Mouse (Mus musculus): ENCODE data around the gene Ptpre. TPM values are rescaled to one million over a fixed set of nuclear protein-coding genes. Genes with fewer than 3 reads are reported as not detected.

Ptpre gene
- polyA plus RNA-seq, 1 experiment from 2014 or later: 0.77 TPM

DNA sequence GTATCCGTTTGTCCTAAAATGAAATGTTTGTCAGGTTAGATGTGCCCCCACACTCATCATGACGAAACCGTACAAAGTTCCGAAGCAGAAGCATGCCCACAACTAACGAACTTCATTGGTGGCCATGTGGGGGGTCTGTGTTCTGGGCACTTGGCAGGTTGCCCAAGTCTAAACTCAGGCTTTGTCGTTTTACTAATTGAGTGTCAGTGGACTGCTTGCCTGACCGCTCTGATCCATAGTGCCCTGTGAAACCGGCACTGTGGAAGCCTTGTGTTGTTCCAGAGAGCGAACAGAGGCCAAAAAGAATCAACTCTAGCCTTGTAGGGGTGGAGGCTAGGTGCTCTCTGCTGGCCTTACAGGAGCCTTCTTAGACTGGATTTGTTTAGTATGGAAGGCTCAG is 91.7 kb downstream of the Ptpre start:
- no peak overlapping the region for H3K9ac ChIP-seq (ENCODE audit: low read length)
- ATAC-seq (replicated peaks; ENCODE audit: low FRiP score) (no peak), DNase-seq (ENCODE audit: low spot score) (no peak)
- H3K4me2 ChIP-seq (ENCODE audit: low read depth, low read length, severe bottlenecking): no peak overlapping the region
- no peaks in the 10 kb centered on the region for H3K4me1 ChIP-seq (replicated peaks; ENCODE audit: control insufficient read depth, insufficient read depth, low read length)
- no peaks in the 10 kb centered on the region for H3K9me3 ChIP-seq (ENCODE audit: control insufficient read depth, low read length)
- 47% methylated on average over 9 of the region's 9 CpGs for WGBS
- no peaks in the 10 kb centered on the region for H3K27me3 ChIP-seq (ENCODE audit: control insufficient read depth, insufficient read depth, low read length)
- no peak overlapping the region for H3K4me3 ChIP-seq (ENCODE audit: low read depth, low read length)
- no peak overlapping the region for H3K27ac ChIP-seq (ENCODE audit: low read depth, low read length)
- H3K36me3 ChIP-seq (ENCODE audit: control insufficient read depth, insufficient read depth, low read length): no peaks in the 10 kb centered on the region

DNA sequence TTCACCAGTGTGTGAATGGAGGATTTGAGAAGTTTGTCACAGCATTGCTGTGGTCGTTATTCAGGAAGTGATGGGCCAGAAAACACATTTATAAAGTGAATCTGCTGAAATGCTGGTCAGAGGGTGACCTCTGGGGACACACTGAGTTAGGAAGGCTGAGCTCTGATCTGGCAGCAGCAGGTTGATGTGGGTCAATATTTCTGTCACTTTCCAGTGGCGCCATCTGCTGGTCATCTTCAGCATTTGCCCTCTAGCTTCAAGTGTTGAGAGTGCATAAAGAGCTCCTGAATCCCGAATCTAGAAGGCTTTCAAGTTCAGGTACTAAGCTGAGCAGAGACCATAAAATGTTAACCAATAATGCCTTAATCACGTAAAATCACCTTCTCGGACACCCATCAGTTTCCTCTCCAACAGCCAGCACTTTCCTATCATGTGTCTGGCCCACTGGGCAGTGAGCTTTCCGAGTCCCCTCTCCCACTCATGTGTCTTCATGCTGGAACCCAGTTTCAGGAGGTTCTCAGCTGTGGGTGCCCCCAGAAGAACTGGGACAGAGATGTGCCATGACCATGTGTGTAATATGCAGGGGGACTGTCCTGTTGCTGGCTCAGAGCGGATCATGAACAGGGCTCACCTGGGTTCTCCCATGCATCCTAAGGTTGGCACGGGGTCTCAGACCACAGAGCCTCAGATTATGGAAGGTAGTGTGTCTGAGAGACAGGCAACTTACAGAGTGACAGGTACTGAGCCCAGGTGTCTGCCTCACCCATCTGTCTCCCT is 94.7 kb downstream of the Ptpre start:
- 50% methylated on average over 8 of the region's 8 CpGs for WGBS
- peak; percentile 86 for DNase-seq (ENCODE audit: low spot score)

GRCm38 (mm10) chr7:135632716-135633258 is 95.5 kb downstream of the Ptpre start:
- DNase-seq (ENCODE audit: low spot score): no peak
- Histone ChIP-seq H3K36me3 (ENCODE audit: control insufficient read depth, insufficient read depth, low read length) (no peaks in the 10 kb centered on the region), H3K27ac (ENCODE audit: low read depth, low read length) (no peak overlapping the region), H3K4me3 (ENCODE audit: low read depth, low read length) (no peak overlapping the region), H3K9ac (ENCODE audit: low read length) (no peak overlapping the region), H3K4me2 (ENCODE audit: low read depth, low read length, severe bottlenecking) (no peak overlapping the region), H3K4me1 (replicated peaks; ENCODE audit: control insufficient read depth, insufficient read depth, low read length) (peaks cover 3% of the 10 kb centered on the region; the same call in 1 of the 2 replicates), H3K27me3 (ENCODE audit: control insufficient read depth, insufficient read depth, low read length) (no peaks in the 10 kb centered on the region), H3K9me3 (ENCODE audit: control insufficient read depth, low read length) (no peaks in the 10 kb centered on the region)
- no peak for ATAC-seq (replicated peaks; ENCODE audit: low FRiP score)
- 91% methylated on average over 7 of the region's 7 CpGs for WGBS

More for the DNA sequence above, 94.7 kb downstream of the Ptpre start:
- Histone ChIP-seq H3K36me3 (ENCODE audit: control insufficient read depth, insufficient read depth, low read length) (no peaks in the 10 kb centered on the region), H3K9ac (ENCODE audit: low read length) (no peak overlapping the region), H3K4me2 (ENCODE audit: low read depth, low read length, severe bottlenecking) (no peak overlapping the region), H3K4me1 (replicated peaks; ENCODE audit: control insufficient read depth, insufficient read depth, low read length) (peaks cover 3% of the 10 kb centered on the region; the same call in 1 of the 2 replicates), H3K27me3 (ENCODE audit: control insufficient read depth, insufficient read depth, low read length) (no peaks in the 10 kb centered on the region), H3K9me3 (ENCODE audit: control insufficient read depth, low read length) (no peaks in the 10 kb centered on the region), H3K4me3 (ENCODE audit: low read depth, low read length) (no peak overlapping the region), H3K27ac (ENCODE audit: low read depth, low read length) (no peak overlapping the region)
- ATAC-seq (replicated peaks; ENCODE audit: low FRiP score): peak; percentile 34; the same call in 1 of the 2 replicates

GRCm38 (mm10) chr7:135634851-135635624 is 97.8 kb downstream of the Ptpre start:
- Histone ChIP-seq H3K4me1 (replicated peaks; ENCODE audit: control insufficient read depth, insufficient read depth, low read length) (peaks cover 3% of the 10 kb centered on the region; the same call in 1 of the 2 replicates), H3K9ac (ENCODE audit: low read length) (no peak overlapping the region), H3K4me2 (ENCODE audit: low read depth, low read length, severe bottlenecking) (no peak overlapping the region), H3K36me3 (ENCODE audit: control insufficient read depth, insufficient read depth, low read length) (no peaks in the 10 kb centered on the region), H3K27ac (ENCODE audit: low read depth, low read length) (no peak overlapping the region), H3K9me3 (ENCODE audit: control insufficient read depth, low read length) (no peaks in the 10 kb centered on the region), H3K27me3 (ENCODE audit: control insufficient read depth, insufficient read depth, low read length) (no peaks in the 10 kb centered on the region), H3K4me3 (ENCODE audit: low read depth, low read length) (no peak overlapping the region)
- 45% methylated on average over 16 of the region's 16 CpGs for WGBS
- peak; percentile 54 for ATAC-seq (replicated peaks; ENCODE audit: low FRiP score)
- no peak for DNase-seq (ENCODE audit: low spot score)

DNA sequence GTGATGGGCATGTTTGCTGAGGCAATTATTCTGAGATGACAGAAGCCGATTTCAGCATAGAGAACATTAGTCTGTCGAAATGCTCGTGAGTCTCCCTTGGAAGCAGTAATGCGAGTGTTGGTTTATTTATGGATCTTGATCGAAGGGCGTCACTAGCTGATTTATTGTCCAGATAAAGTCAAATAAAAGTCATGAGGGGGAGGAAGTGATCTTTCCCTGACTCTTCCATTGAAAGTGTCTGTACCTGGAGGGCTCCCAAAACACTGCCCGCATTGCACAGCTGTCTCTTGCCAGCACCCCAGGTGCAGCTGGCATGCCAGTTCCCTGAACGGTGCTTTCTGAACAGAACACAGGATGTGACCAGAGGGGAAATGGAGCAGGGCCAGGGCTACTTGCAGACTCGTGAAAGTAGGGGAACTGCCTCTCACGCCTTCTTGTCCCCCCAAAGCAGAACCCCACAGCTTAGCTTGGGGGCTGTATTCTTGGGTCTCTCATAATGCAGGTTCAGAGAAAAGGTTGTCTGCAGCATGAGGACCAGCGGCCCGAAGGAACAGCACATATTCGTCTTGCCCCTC is 100.2 kb downstream of the Ptpre start:
- WGBS: 84% methylated on average over 13 of the region's 13 CpGs
- ATAC-seq (replicated peaks; ENCODE audit: low FRiP score): no peak

GRCm38 (mm10) chr7:135639361-135639760 is 102.1 kb downstream of the Ptpre start:
- H3K27ac ChIP-seq (ENCODE audit: low read depth, low read length): no peak overlapping the region
- no peak overlapping the region for H3K4me2 ChIP-seq (ENCODE audit: low read depth, low read length, severe bottlenecking)
- H3K27me3 ChIP-seq (ENCODE audit: control insufficient read depth, insufficient read depth, low read length): no peaks in the 10 kb centered on the region
- no peaks in the 10 kb centered on the region for H3K36me3 ChIP-seq (ENCODE audit: control insufficient read depth, insufficient read depth, low read length)
- H3K4me3 ChIP-seq (ENCODE audit: low read depth, low read length): no peak overlapping the region
- ATAC-seq (replicated peaks; ENCODE audit: low FRiP score) (no peak), DNase-seq (ENCODE audit: low spot score) (no peak)
- H3K9ac ChIP-seq (ENCODE audit: low read length): no peak overlapping the region
- no peaks in the 10 kb centered on the region for H3K9me3 ChIP-seq (ENCODE audit: control insufficient read depth, low read length)
- peaks cover 3% of the 10 kb centered on the region; the same call in 1 of the 2 replicates for H3K4me1 ChIP-seq (replicated peaks; ENCODE audit: control insufficient read depth, insufficient read depth, low read length)
- 35% methylated on average over 2 of the region's 2 CpGs for WGBS

More for the DNA sequence above, 100.2 kb downstream of the Ptpre start:
- no peaks in the 10 kb centered on the region for H3K9me3 ChIP-seq (ENCODE audit: control insufficient read depth, low read length)
- H3K27me3 ChIP-seq (ENCODE audit: control insufficient read depth, insufficient read depth, low read length): no peaks in the 10 kb centered on the region
- no peak overlapping the region for H3K27ac ChIP-seq (ENCODE audit: low read depth, low read length)
- no peak for DNase-seq (ENCODE audit: low spot score)
- H3K9ac ChIP-seq (ENCODE audit: low read length): no peak overlapping the region
- H3K4me1 ChIP-seq (replicated peaks; ENCODE audit: control insufficient read depth, insufficient read depth, low read length): peaks cover 3% of the 10 kb centered on the region; the same call in 1 of the 2 replicates
- H3K36me3 ChIP-seq (ENCODE audit: control insufficient read depth, insufficient read depth, low read length): no peaks in the 10 kb centered on the region
- no peak overlapping the region for H3K4me2 ChIP-seq (ENCODE audit: low read depth, low read length, severe bottlenecking)
- H3K4me3 ChIP-seq (ENCODE audit: low read depth, low read length): no peak overlapping the region

GRCm38 (mm10) chr7:135641698-135642507 is 104.6 kb downstream of the Ptpre start:
- Histone ChIP-seq H3K4me3 (ENCODE audit: low read depth, low read length) (no peak overlapping the region), H3K27ac (ENCODE audit: low read depth, low read length) (no peak overlapping the region), H3K9me3 (ENCODE audit: control insufficient read depth, low read length) (no peaks in the 10 kb centered on the region), H3K9ac (ENCODE audit: low read length) (no peak overlapping the region), H3K36me3 (ENCODE audit: control insufficient read depth, insufficient read depth, low read length) (no peaks in the 10 kb centered on the region), H3K4me1 (replicated peaks; ENCODE audit: control insufficient read depth, insufficient read depth, low read length) (no peaks in the 10 kb centered on the region), H3K27me3 (ENCODE audit: control insufficient read depth, insufficient read depth, low read length) (no peaks in the 10 kb centered on the region), H3K4me2 (ENCODE audit: low read depth, low read length, severe bottlenecking) (no peak overlapping the region)
- DNase-seq (ENCODE audit: low spot score) (no peak), ATAC-seq (replicated peaks; ENCODE audit: low FRiP score) (peak; percentile 63; the same call in 1 of the 2 replicates)
- WGBS: 63% methylated on average over 14 of the region's 14 CpGs

GRCm38 (mm10) chr7:135644452-135644851 is 107.2 kb downstream of the Ptpre start:
- Histone ChIP-seq H3K4me3 (ENCODE audit: low read depth, low read length) (no peak overlapping the region), H3K9ac (ENCODE audit: low read length) (no peak overlapping the region), H3K27me3 (ENCODE audit: control insufficient read depth, insufficient read depth, low read length) (no peaks in the 10 kb centered on the region), H3K4me1 (replicated peaks; ENCODE audit: control insufficient read depth, insufficient read depth, low read length) (no peaks in the 10 kb centered on the region), H3K36me3 (ENCODE audit: control insufficient read depth, insufficient read depth, low read length) (no peaks in the 10 kb centered on the region), H3K9me3 (ENCODE audit: control insufficient read depth, low read length) (no peaks in the 10 kb centered on the region; the same call in 1 of the 2 replicates), H3K27ac (ENCODE audit: low read depth, low read length) (no peak overlapping the region), H3K4me2 (ENCODE audit: low read depth, low read length, severe bottlenecking) (no peak overlapping the region)
- WGBS: 82% methylated on average over 1 of the region's 1 CpGs
- no peak for ATAC-seq (replicated peaks; ENCODE audit: low FRiP score)
- no peak for DNase-seq (ENCODE audit: low spot score)

Data from forebrain, embryonic 11.5 days (tissue).